Mouse (Mus musculus) ovary, adult 18-20 months (tissue): ENCODE data around the gene Igfbp4.

Experiments
- DNase-seq: peaks from one replicate; pipeline ENCODE4 v3.0.0; 2022; ENCODE audit warnings: low spot score, mixed read lengths

Igfbp4 gene

GRCm38 (mm10) chr11:99041051-99041729 lies at the start of gene Igfbp4:
Igfbp4 (plus strand) TSS chr11:99041244.
- DNase-seq: peak; percentile 34

DNA sequence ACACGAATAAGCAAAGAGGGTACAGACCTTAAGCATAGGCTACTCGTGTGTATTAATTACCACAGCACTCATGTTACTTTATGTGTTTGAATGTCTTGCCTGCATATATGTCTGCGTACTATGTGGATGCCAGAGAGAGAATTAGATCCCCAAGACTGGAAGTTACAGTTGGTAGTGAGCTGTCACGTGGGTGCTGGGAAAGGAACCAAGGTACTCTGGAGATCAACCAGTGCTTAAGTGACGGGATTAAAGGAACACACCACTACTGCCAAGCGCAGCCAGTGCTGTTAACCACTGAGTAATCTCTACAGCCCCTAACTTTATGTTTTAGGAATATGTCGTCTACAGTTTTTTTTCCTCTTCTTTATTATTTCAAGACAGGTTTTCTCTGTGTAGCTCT lies 45.1 kb upstream of the Igfbp4 start:
- DNase-seq: no peak

GRCm38 (mm10) chr11:98997659-98998058 lies 43.4 kb upstream of the Igfbp4 start:
- DNase-seq: no peak

GRCm38 (mm10) chr11:98998776-98999175 lies 42.3 kb upstream of the Igfbp4 start:
- DNase-seq: no peak

DNA sequence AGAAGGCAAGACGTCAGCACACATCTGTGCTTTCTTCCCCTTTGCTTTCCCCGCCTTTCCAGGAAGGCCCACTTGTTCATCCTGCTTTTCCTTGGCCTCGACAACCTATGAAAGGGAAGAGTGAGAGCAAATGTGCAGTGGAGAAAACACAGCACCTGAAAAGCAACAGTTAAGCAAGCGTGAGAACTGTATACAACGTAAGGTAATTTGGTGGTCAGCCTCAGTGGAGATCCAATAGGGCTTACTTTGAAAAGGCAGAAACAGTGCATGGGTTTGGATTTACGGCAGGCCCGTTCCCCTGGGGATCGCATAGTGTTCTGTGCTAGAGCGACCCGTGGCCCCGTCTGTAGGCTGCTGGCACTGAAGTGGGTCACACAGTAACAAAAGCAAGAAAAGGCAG lies 41.8 kb upstream of the Igfbp4 start:
- DNase-seq: no peak

DNA sequence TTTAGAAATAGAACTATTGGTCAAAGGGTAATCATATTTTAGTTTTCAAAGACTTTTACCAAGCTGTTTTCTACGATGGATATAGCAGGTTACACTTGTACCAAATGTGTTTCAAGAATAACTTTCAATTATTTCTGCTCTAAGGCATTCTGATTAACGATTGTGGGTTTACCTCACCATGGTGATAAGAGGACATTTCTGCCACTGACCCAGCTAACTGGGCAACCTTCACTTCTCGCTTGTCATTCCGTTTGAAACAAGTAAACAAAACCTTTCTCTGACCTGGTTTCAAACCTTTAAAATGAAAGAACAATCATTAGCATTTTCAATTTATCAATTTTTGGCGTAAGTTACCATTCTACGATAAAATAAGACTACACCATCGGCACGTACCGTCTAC lies 34.3 kb upstream of the Igfbp4 start:
- DNase-seq: no peak

DNA sequence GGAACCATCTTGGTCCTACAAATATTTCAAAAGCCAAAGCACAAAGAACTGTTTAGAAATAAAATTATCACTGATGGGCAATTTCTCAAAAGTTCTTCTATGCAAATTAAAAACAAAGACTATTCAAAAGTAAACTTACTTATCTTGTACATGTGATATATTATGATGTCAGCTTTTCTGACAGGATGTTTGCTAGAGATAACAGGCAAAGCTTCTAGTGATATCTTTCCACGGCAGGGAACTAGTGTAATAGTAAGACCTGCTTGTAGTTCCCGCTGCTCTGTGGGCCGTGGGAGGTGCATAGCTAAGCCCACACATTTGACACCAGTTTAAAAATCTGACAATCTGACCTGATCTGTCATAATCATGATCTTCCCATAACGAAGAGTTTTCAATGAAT lies 30.9 kb upstream of the Igfbp4 start:
- no peak for DNase-seq

DNA sequence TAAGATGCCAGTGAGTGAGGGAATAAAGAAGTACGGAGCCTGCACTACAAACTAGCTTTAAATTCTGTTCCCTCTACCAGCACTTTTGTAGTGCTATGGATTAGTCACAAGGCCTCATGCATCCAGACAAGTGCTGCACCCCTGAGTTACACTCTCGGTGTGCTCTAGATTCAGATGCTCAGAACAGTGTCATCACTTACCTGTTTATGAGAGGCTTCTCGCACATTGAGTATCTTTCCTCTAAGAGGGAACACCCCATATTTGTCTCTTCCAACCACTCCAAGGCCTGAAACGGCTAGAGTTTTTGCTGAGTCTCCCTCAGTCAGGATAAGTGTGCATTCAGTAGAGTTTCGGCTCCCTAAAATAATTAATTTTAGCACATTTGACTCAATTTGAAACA lies 30.3 kb upstream of the Igfbp4 start:
- DNase-seq: no peak

GRCm38 (mm10) chr11:99013856-99014255 lies 27.2 kb upstream of the Igfbp4 start:
- DNase-seq: no peak

DNA sequence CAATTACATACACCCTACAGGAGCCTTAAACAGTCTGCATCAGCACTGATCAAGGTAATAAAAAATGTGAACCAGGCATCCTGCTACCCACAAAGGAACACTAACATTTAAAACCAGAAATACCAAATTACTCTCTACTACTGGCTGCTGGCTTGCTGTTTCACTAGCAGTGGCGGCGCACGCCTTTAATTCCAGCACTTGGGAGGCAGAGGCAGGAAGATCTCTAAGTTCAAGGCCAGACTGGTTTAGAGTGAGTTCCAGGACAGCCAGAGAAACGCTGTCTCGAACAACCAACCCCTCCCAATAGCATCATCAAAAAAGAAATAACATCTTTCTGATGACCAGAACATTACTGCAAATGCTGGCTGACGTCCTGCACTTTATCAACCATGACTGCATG lies 21.2 kb upstream of the Igfbp4 start:
- no peak for DNase-seq

- no peak for DNase-seq
These were observed 18.6 kb upstream of the Igfbp4 start for GRCm38 (mm10) chr11:99022384-99022933.

DNA sequence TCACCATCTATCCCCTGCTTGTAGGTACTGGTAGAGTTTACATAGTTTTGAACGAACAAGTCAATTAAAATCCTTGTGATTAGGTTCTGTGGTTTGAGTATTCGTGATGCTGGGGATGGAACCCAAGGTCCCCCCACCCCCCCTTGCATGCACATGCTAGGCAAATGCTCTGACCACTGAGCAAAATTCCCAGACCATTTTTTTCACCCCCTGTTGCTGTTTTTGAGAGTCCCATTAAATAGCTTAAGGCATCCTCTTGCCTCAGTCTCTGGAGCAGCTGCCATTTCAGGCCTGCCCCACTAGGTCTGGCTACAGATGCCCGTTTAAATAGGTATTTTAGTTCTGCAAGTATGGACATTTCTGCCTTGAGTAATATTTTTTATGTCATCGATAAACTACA lies 17.9 kb upstream of the Igfbp4 start:
- no peak for DNase-seq

DNA sequence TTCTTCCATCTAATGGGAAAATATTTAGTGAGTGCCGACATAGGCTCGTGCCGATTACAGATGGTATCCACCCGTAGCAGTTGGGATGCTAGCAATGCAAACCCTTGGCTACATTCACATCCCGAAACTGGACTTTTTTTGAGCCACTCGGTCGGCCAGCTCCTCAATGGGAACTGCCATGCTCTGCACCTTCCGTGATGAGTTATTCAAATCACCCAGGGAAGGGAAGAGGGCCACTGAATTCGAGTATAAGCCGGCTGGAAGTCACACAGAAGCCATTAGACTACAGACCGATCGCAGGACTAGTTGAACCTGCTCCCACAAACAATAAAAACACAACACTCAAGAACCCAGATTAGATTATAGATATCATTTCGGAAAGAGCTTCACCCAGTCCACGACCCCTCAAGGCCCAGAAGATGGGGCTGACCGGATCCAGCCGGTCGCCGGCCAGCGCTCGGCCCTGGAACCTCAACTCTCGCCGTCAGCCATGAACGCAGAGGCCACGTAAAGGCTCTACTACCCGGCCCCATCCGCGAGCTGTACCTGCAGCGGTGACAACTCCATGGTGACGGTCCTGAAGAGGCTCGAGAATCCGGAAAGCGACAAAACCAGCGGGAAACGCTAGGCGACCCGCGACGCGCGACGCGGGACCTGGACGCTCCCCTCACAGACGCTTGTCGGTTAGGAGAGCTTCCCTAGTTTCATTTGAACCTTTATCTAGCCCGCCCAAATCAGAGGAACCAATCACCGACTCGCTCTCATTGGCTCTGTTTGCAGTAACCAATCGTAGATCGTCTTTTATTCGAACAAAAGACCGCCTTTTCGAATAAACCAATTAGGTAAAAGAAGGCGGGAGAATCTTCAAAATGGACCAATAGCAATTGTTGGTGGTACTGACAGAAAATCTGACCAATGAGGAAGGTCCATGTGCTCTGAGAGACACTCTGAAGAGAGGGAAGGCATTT lies 17.3 kb upstream of the Igfbp4 start, which contains the start of gene Top2a:
Gene Top2a, minus strand, starts transcription at position 690 of the 968 bp plus-strand sequence.
- DNase-seq: peak; percentile 82

- no peak for DNase-seq
These were observed 16.4 kb upstream of the Igfbp4 start for GRCm38 (mm10) chr11:99024468-99025134.

DNA sequence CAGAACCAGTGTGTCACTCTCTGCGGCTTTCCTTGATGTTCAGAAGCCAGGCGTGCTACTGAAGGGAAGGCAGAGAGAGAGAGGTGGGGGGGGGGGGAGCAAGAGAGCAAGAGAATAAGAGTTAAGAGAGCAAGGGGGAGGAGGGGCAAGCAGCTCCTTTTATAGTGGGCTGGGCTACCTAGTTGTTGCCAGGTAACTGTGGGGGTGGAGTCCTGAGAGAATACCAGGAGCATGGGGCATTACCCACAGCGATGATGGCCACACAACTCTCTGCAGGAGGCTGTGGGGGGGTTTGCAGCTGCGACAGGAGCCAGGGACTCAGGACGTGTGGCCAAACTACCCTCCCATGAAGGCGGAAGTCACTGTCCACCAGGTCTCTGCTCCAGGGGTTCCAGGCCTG lies 15.2 kb upstream of the Igfbp4 start:
- no peak for DNase-seq

DNA sequence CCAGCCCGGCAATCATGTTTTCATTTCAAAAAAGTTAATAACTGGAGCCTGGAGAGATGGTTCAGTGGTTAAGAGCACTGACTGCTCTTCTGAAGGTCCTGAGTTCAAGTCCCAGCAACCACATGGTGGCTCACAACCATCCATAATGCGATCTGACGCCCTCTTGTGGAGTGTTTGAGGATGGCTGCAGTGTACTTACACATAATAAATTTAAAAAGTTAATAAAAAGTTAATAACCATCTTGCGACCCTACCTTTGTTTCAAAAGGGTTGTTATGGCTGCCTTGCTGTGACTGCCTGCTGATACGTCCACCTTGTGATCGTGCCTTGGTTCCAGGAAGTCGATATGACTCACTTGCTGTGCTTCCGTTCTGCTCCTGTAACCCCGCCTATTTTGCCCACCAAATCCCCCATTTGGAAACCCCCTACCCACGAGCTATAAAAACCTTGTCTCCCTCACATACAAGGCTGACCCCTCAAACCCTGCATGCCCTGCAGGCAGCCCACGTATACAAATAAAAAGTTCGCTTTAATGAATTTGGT lies 14.1 kb upstream of the Igfbp4 start:
- DNase-seq: no peak

- DNase-seq: no peak
These were observed 5.7 kb upstream of the Igfbp4 start for GRCm38 (mm10) chr11:99035350-99035749.

- DNase-seq: no peak
These were observed 4.8 kb upstream of the Igfbp4 start for GRCm38 (mm10) chr11:99036254-99036653.

- DNase-seq: peak; percentile 69
These were observed 1.3 kb upstream of the Igfbp4 start for GRCm38 (mm10) chr11:99039782-99040181.

DNA sequence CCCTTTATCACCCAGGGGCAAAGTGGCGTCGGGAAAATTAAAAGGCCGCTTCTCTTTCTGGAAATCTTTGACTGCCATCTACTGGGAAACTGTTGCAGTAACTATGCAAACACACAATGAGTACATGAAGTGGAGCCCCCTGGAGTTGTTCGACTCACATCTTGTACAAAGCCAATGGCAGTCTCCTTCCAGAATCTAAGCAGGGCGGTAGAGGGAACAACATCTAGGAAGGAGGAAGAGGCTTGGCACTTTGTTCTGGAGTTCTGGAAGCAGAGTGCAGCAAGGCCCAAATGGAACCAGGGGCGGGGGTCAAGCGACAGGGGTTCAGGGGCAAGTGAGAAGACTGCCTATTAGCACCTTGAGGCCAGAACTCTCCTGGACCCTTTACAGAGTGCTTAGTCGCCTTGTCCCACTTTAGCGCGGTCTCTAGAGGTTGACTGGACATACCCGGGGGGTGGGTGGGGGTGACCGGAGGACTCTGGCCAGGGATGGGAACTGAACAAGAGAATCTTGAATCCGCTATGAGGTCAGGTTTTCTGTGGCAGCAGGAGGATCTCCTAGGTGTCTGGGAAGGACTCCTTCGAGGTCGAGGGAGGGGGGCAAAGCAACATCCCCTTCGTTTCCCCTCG lies 584 bp upstream of the Igfbp4 start:
- no peak for DNase-seq
